Mouse (Mus musculus): ENCODE data around the gene Mup18.
"Not testable (repeated sequence)": the region's sequence is repeated elsewhere in the genome, so short reads cannot be mapped to it uniquely, and the experiment has no call there.

Gene Mup18

GRCm38 (mm10) chr4:61674036-61674435 lies at the start of gene Mup18:
TSS of gene Mup18 (minus strand) at chr4:61674136.
- not testable (repeated sequence) for DNase-seq (ENCODE audit: low spot score in 2 of 2)

- DNase-seq (ENCODE audit: low spot score in 2 of 2): not testable (repeated sequence)
Measured at GRCm38 (mm10) chr4:61714296-61714695, 40.4 kb upstream of the Mup18 start.
